Mouse (Mus musculus) myocyte (in vitro differentiated cells): ENCODE results near the gene Gm28053. TPM values are rescaled to one million over a fixed set of nuclear protein-coding genes. Genes with fewer than 3 reads are reported as not detected.

Source experiments
- H3K27me3 ChIP-seq: one replicate; pipeline ENCODE4 v1.6.1; 2011; ENCODE audit not compliant: control insufficient read depth, insufficient read depth, insufficient read length
- H3K36me3 ChIP-seq: one replicate; pipeline ENCODE4 v1.6.1; 2011; ENCODE audit not compliant: control insufficient read depth, insufficient read depth
- H3K4me2 ChIP-seq: one replicate; pipeline ENCODE4 v1.6.1; 2011; ENCODE audit warnings: low read depth, control low read depth
- H3K4me3 ChIP-seq: one replicate; pipeline ENCODE4 v1.5.1; 2011; ENCODE audit warnings: mild to moderate bottlenecking, control low read depth, moderate library complexity
- H3K79me2 ChIP-seq: one replicate; pipeline ENCODE4 v1.6.1; 2011; ENCODE audit not compliant: control insufficient read depth, insufficient read depth
- H3ac ChIP-seq: one replicate; pipeline ENCODE4 v1.6.1; 2011; ENCODE audit not compliant: control insufficient read depth, insufficient read length
- CEBPB ChIP-seq: IDR thresholded peaks from 2 replicates; pipeline ENCODE4 v1.6.1; 2011; ENCODE audit warnings: mild to moderate bottlenecking, moderate library complexity; ENCODE audit not compliant: poor library complexity, insufficient read depth, severe bottlenecking
- E2F4 ChIP-seq: IDR thresholded peaks from one replicate; pipeline ENCODE4 v1.6.1; 2011; ENCODE audit warnings: mild to moderate bottlenecking, control low read depth, moderate library complexity; ENCODE audit not compliant: insufficient read depth
- MAX ChIP-seq: IDR thresholded peaks from one replicate; pipeline ENCODE4 v1.6.1; 2011; ENCODE audit warnings: low read depth, mild to moderate bottlenecking, control low read depth
- MYOD1 ChIP-seq, 3 experiments: IDR thresholded peaks; one replicate each; pipeline ENCODE4 v1.6.1; 2011; ENCODE audit warnings: control low read depth in 2 of 3, low read depth in 2 of 3, mild to moderate bottlenecking in 2 of 3, moderate library complexity in 1 of 3; ENCODE audit not compliant: insufficient read length in 2 of 3, control insufficient read depth in 1 of 3
- MYOG ChIP-seq, 3 experiments: IDR thresholded peaks; one replicate each; pipeline ENCODE4 v1.6.1; 2011; ENCODE audit warnings: control low read depth in 2 of 3, low read depth in 2 of 3, mild to moderate bottlenecking in 2 of 3; ENCODE audit not compliant: insufficient read length in 2 of 3, control insufficient read depth in 1 of 3, insufficient read depth in 1 of 3
- POLR2A ChIP-seq: IDR thresholded peaks from one replicate; pipeline ENCODE4 v1.6.1; 2011; ENCODE audit warnings: low read depth, mild to moderate bottlenecking, control low read depth, moderate library complexity; ENCODE audit not compliant: insufficient read length
- POLR2AphosphoS2 ChIP-seq: IDR thresholded peaks from one replicate; pipeline ENCODE4 v1.6.1; 2011; ENCODE audit warnings: low read depth, control low read depth; ENCODE audit not compliant: insufficient read length
- REST ChIP-seq: IDR thresholded peaks from one replicate; pipeline ENCODE4 v1.6.1; 2011; ENCODE audit warnings: mild to moderate bottlenecking, control low read depth, moderate library complexity; ENCODE audit not compliant: insufficient read depth, insufficient read length
- SRF ChIP-seq: IDR thresholded peaks from one replicate; pipeline ENCODE4 v1.6.1; 2011; ENCODE audit warnings: low read depth; ENCODE audit not compliant: control insufficient read depth, insufficient read length
- TCF12 ChIP-seq: IDR thresholded peaks from one replicate; pipeline ENCODE4 v1.6.1; 2011; ENCODE audit warnings: mild to moderate bottlenecking, control low read depth; ENCODE audit not compliant: poor library complexity, insufficient read depth, severe bottlenecking
- TCF3 ChIP-seq: IDR thresholded peaks from one replicate; pipeline ENCODE4 v1.6.1; 2011; ENCODE audit warnings: low read depth, control low read depth; ENCODE audit not compliant: insufficient read length
- USF1 ChIP-seq: IDR thresholded peaks from one replicate; pipeline ENCODE4 v1.6.1; 2011; ENCODE audit warnings: low read depth, mild to moderate bottlenecking, control low read depth, moderate library complexity
- polyA plus RNA-seq: library from polyadenylated mRNA; unstranded; fragments of >200 nt; fragmentation: generic; extraction: Trizol; gene quantifications from one replicate; pipeline ENCODE4 v1.2.1, GENCODE M21; 2012; ENCODE audit warnings: missing spikeins

The Gm28053 gene
- polyA plus RNA-seq, 1 experiment: not detected

- no peaks in the 10 kb centered on the region for H3K79me2 ChIP-seq
- no peak overlapping the region for H3K4me3 ChIP-seq
- TF ChIP-seq TCF12: no peak
- no peak for TF ChIP-seq CEBPB
- TF ChIP-seq REST: no peak
- no peak for TF ChIP-seq E2F4
- no peak for TF ChIP-seq USF1
- no peak for TF ChIP-seq TCF3
- TF ChIP-seq SRF: no peak
- TF ChIP-seq MAX: no peak
- TF ChIP-seq POLR2A: no peak
- no peak for TF ChIP-seq MYOD1 (IDR thresholded peaks at IDR 0.05; ENCODE audit: control insufficient read depth in 1 of 3, insufficient read length in 2 of 3, low read depth in 2 of 3)
- TF ChIP-seq POLR2AphosphoS2: no peak
- no peak for TF ChIP-seq MYOG (IDR thresholded peaks at IDR 0.05; ENCODE audit: control insufficient read depth in 1 of 3, insufficient read depth in 1 of 3, insufficient read length in 2 of 3, low read depth in 2 of 3)
- H3K4me2 ChIP-seq: no peak overlapping the region
- no peak overlapping the region for H3ac ChIP-seq
- no peaks in the 10 kb centered on the region for H3K27me3 ChIP-seq
- H3K36me3 ChIP-seq: no peaks in the 10 kb centered on the region
Observed at GRCm38 (mm10) chr6:48720326-48720725, 1.9 kb downstream of the Gm28053 start.

- Histone ChIP-seq H3K4me2 (no peak overlapping the region), H3ac (no peak overlapping the region), H3K79me2 (no peaks in the 10 kb centered on the region), H3K36me3 (no peaks in the 10 kb centered on the region), H3K27me3 (no peaks in the 10 kb centered on the region), H3K4me3 (no peak overlapping the region)
- no peak for TF ChIP-seq USF1
- TF ChIP-seq POLR2A: no peak
- TF ChIP-seq MYOD1 (IDR thresholded peaks at IDR 0.05; ENCODE audit: control insufficient read depth in 1 of 3, insufficient read length in 2 of 3, low read depth in 2 of 3): no peak
- no peak for TF ChIP-seq E2F4
- TF ChIP-seq TCF12: no peak
- no peak for TF ChIP-seq REST
- TF ChIP-seq CEBPB: no peak
- TF ChIP-seq POLR2AphosphoS2: no peak
- no peak for TF ChIP-seq MAX
- TF ChIP-seq MYOG (IDR thresholded peaks at IDR 0.05; ENCODE audit: control insufficient read depth in 1 of 3, insufficient read depth in 1 of 3, insufficient read length in 2 of 3, low read depth in 2 of 3): no peak
- no peak for TF ChIP-seq SRF
- TF ChIP-seq TCF3: no peak
Observed at GRCm38 (mm10) chr6:48723468-48723867, 5.1 kb downstream of the Gm28053 start.

GRCm38 (mm10) chr6:48725476-48725875 lies 7.1 kb downstream of the Gm28053 start:
- no peak overlapping the region for H3ac ChIP-seq
- H3K79me2 ChIP-seq: no peaks in the 10 kb centered on the region
- H3K4me2 ChIP-seq: no peak overlapping the region
- no peak overlapping the region for H3K4me3 ChIP-seq
- no peaks in the 10 kb centered on the region for H3K36me3 ChIP-seq
- no peaks in the 10 kb centered on the region for H3K27me3 ChIP-seq
- TF ChIP-seq POLR2AphosphoS2 (no peak), REST (no peak), POLR2A (no peak), MYOD1 (IDR thresholded peaks at IDR 0.05; ENCODE audit: control insufficient read depth in 1 of 3, insufficient read length in 2 of 3, low read depth in 2 of 3) (no peak), E2F4 (no peak), CEBPB (no peak), USF1 (no peak), TCF3 (no peak), MYOG (IDR thresholded peaks at IDR 0.05; ENCODE audit: control insufficient read depth in 1 of 3, insufficient read depth in 1 of 3, insufficient read length in 2 of 3, low read depth in 2 of 3) (no peak), MAX (no peak), SRF (no peak), TCF12 (no peak)

- TF ChIP-seq REST (no peak), E2F4 (no peak), MAX (no peak), MYOG (IDR thresholded peaks at IDR 0.05; ENCODE audit: control insufficient read depth in 1 of 3, insufficient read depth in 1 of 3, insufficient read length in 2 of 3, low read depth in 2 of 3) (no peak), TCF3 (no peak), MYOD1 (IDR thresholded peaks at IDR 0.05; ENCODE audit: control insufficient read depth in 1 of 3, insufficient read length in 2 of 3, low read depth in 2 of 3) (no peak)
- H3ac ChIP-seq: no peak overlapping the region
- H3K4me2 ChIP-seq: no peak overlapping the region
- H3K27me3 ChIP-seq: no peaks in the 10 kb centered on the region
- no peaks in the 10 kb centered on the region for H3K79me2 ChIP-seq
- no peak overlapping the region for H3K4me3 ChIP-seq
- no peaks in the 10 kb centered on the region for H3K36me3 ChIP-seq
Observed at GRCm38 (mm10) chr6:48727761-48728160, 9.4 kb downstream of the Gm28053 start.

GRCm38 (mm10) chr6:48732864-48733304 lies 14.5 kb downstream of the Gm28053 start:
- TF ChIP-seq TCF3 (no peak), MYOG (IDR thresholded peaks at IDR 0.05; ENCODE audit: control insufficient read depth in 1 of 3, insufficient read depth in 1 of 3, insufficient read length in 2 of 3, low read depth in 2 of 3) (no peak), MAX (no peak), USF1 (no peak), MYOD1 (IDR thresholded peaks at IDR 0.05; ENCODE audit: control insufficient read depth in 1 of 3, insufficient read length in 2 of 3, low read depth in 2 of 3) (no peak), CEBPB (no peak), POLR2A (no peak), REST (no peak)
- no peaks in the 10 kb centered on the region for H3K36me3 ChIP-seq

More at GRCm38 (mm10) chr6:48732864-48733304, 14.5 kb downstream of the Gm28053 start:
- no peaks in the 10 kb centered on the region for H3K79me2 ChIP-seq
- no peaks in the 10 kb centered on the region for H3K27me3 ChIP-seq
- no peak overlapping the region for H3K4me2 ChIP-seq
- H3K4me3 ChIP-seq: no peak overlapping the region
- no peak overlapping the region for H3ac ChIP-seq
